Mouse (Mus musculus) heart, adult 2 months (tissue): ENCODE measurements at regions not wholly inside any gene's neighbourhood (a gene's known extent, or its start where the extent isn't known, plus 50 kb on each side); places are given as distances from the start of the nearest gene placed in this dataset.

Source experiments
- DNase-seq, 2 experiments: peaks; one replicate each; pipeline ENCODE4 v3.0.0; 2021
- H3K27ac ChIP-seq: fragments of 200-600 bp; 2 replicates; pipeline ENCODE4 v1.8.1; 2022
- H3K27me3 ChIP-seq: fragments of 200-500 bp; 2 replicates; pipeline ENCODE4 v1.6.1; 2012; ENCODE audit warnings: mild to moderate bottlenecking, low read length, inconsistent platforms, mixed read lengths; ENCODE audit not compliant: control insufficient read depth, insufficient read depth
- H3K36me3 ChIP-seq: fragments of 200-500 bp; 2 replicates; pipeline ENCODE4 v1.6.1; 2012; ENCODE audit warnings: low read length, inconsistent platforms; ENCODE audit not compliant: control insufficient read depth, insufficient read depth
- H3K4me1 ChIP-seq: fragments of 200-500 bp; 2 replicates; pipeline ENCODE4 v1.6.1; 2011; ENCODE audit warnings: low read length; ENCODE audit not compliant: control insufficient read depth, insufficient read depth
- H3K4me3 ChIP-seq: fragments of 200-600 bp; 2 replicates; pipeline ENCODE4 v1.8.1; 2022
- H3K79me2 ChIP-seq: fragments of 200-500 bp; replicated peaks from 2 replicates; pipeline ENCODE4 v1.6.1; 2012; ENCODE audit warnings: mild to moderate bottlenecking, inconsistent platforms, low read length, moderate library complexity, mixed read lengths; ENCODE audit not compliant: control insufficient read depth, insufficient read depth
- H3K9ac ChIP-seq: fragments of 200-500 bp; 2 replicates; pipeline ENCODE4 v1.6.1; 2012; ENCODE audit warnings: low read depth, mild to moderate bottlenecking, control low read depth, inconsistent platforms, low read length, mixed read lengths
- CTCF ChIP-seq: fragments of 200-600 bp; IDR thresholded peaks from 2 replicates; pipeline ENCODE4 v1.8.1; 2022; ENCODE audit warnings: antibody characterized with exemption, mild to moderate bottlenecking, moderate library complexity
- EP300 ChIP-seq: fragments of 200-500 bp; IDR thresholded peaks from 2 replicates; pipeline ENCODE4 v1.6.1; 2011; ENCODE audit warnings: low read depth, low read length, control low read depth; ENCODE audit not compliant: insufficient read depth
- POLR2A ChIP-seq: fragments of 200-500 bp; IDR thresholded peaks from 2 replicates; pipeline ENCODE4 v1.6.1; 2011; ENCODE audit warnings: mild to moderate bottlenecking, low read depth, low read length, control low read depth; ENCODE audit not compliant: insufficient read depth
- WGBS: fragments of 180-500 bp; shearing (Covaris S2); methylation state at CpG from one replicate; pipeline ENCODE4 v1.1.7; 2018; 5-methylcytosine and 5-hydroxymethylcytosine counted together
- intact Hi-C: fragments of 180-260 bp; cut with DNase I; formaldehyde crosslinking; loops from one replicate; pipeline ENCODE4 v1.15.1; 2025

DNA sequence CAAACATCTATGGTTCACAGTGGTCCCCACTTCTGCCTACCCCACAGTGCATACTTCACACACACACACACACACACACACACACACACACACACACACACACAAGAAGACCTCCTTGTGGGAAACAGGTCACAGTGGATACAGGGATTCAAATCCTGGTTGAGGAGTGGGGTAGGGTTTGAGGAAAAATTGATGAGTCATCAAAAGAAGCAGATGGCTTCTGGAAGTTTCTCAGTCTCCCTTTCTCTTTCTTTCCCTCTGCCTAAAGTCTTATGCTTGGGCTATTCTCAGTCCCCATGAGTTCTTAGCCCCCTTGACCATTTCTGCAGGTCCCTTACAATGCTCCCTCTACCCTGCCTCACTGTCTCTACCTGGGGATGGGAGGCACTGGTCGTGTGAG lies 56.4 kb downstream of the Rassf10 start:
- Histone ChIP-seq H3K4me1 (no peaks in the 10 kb centered on the region), H3K27ac (no peak overlapping the region), H3K4me3 (no peak overlapping the region), H3K9ac (no peak overlapping the region), H3K79me2 (no peaks in the 10 kb centered on the region), H3K36me3 (no peaks in the 10 kb centered on the region), H3K27me3 (no peaks in the 10 kb centered on the region)
- intact Hi-C loops = no loop called here
- TF ChIP-seq EP300 = no peak
- no peak for TF ChIP-seq CTCF
- no peak for TF ChIP-seq POLR2A
- WGBS = 95% methylated on average over 1 of the region's 1 CpGs
- DNase-seq = no peak

GRCm38 (mm10) chr7:113017092-113017755 lies 63.5 kb downstream of the Rassf10 start:
- no peaks in the 10 kb centered on the region for H3K27me3 ChIP-seq
- intact Hi-C loops = loop anchor here (5.0 kb wide), 1 partner anchor 40 kb away; no protein-coding TSS in a partner anchor
- no peak overlapping the region for H3K27ac ChIP-seq
- TF ChIP-seq EP300 (no peak), POLR2A (no peak), CTCF (no peak)
- no peak overlapping the region for H3K9ac ChIP-seq
- 32% methylated on average over 8 of the region's 8 CpGs for WGBS
- H3K4me1 ChIP-seq = peaks cover 5% of the 10 kb centered on the region
- peak in 1 of 2 experiments; percentile 6 for DNase-seq
- H3K36me3 ChIP-seq = no peaks in the 10 kb centered on the region
- no peaks in the 10 kb centered on the region for H3K79me2 ChIP-seq
- H3K4me3 ChIP-seq = no peak overlapping the region

DNA sequence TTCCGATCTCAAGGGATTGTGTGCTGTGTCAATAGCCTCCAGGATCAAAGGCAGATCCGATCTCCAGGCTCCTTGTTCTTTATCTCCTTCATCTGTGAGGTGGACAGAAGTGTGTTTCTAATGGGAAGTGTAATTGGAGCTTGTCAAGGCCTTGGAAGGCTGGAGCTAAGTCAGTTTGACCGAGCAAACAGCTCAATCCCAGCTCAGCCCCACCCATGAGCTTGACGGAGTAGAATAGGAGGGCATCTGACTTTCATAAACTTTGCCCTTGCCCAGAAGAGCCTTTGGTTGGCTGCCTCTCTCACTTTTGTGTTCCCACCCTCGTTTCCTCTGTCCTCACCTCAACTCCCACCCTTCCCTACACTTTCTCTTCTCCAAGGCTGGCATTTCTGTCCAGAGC lies 67.7 kb downstream of the Rassf10 start:
- Histone ChIP-seq H3K9ac (no peak overlapping the region), H3K27me3 (no peaks in the 10 kb centered on the region), H3K36me3 (no peaks in the 10 kb centered on the region), H3K27ac (no peak overlapping the region), H3K79me2 (no peaks in the 10 kb centered on the region), H3K4me1 (peaks cover 5% of the 10 kb centered on the region), H3K4me3 (no peak overlapping the region)
- TF ChIP-seq POLR2A (no peak), EP300 (no peak), CTCF (no peak)
- WGBS = 68% methylated on average over 5 of the region's 5 CpGs
- no peak for DNase-seq
- intact Hi-C loops = no loop called here

- intact Hi-C loops = no loop called here
- no peaks in the 10 kb centered on the region for H3K36me3 ChIP-seq
- no peaks in the 10 kb centered on the region for H3K27me3 ChIP-seq
- no peak for DNase-seq
- H3K27ac ChIP-seq = no peak overlapping the region
- H3K9ac ChIP-seq = no peak overlapping the region
- 21% methylated on average over 2 of the region's 2 CpGs for WGBS
- H3K4me3 ChIP-seq = no peak overlapping the region
- no peak for TF ChIP-seq CTCF
- TF ChIP-seq EP300 = no peak
- H3K4me1 ChIP-seq = peaks cover 4% of the 10 kb centered on the region; the same call in 1 of the 2 replicates
- no peaks in the 10 kb centered on the region for H3K79me2 ChIP-seq
These were observed 68.8 kb downstream of the Rassf10 start for GRCm38 (mm10) chr7:113022516-113022915.

GRCm38 (mm10) chr7:113025758-113026157 lies 72.0 kb downstream of the Rassf10 start:
- Histone ChIP-seq H3K4me3 (no peak overlapping the region), H3K36me3 (no peaks in the 10 kb centered on the region), H3K79me2 (no peaks in the 10 kb centered on the region), H3K27me3 (no peaks in the 10 kb centered on the region), H3K9ac (no peak overlapping the region), H3K27ac (no peak overlapping the region), H3K4me1 (no peaks in the 10 kb centered on the region)
- TF ChIP-seq POLR2A = no peak
- intact Hi-C loops = no loop called here
- DNase-seq = no peak
- 92% methylated on average over 1 of the region's 1 CpGs for WGBS

DNA sequence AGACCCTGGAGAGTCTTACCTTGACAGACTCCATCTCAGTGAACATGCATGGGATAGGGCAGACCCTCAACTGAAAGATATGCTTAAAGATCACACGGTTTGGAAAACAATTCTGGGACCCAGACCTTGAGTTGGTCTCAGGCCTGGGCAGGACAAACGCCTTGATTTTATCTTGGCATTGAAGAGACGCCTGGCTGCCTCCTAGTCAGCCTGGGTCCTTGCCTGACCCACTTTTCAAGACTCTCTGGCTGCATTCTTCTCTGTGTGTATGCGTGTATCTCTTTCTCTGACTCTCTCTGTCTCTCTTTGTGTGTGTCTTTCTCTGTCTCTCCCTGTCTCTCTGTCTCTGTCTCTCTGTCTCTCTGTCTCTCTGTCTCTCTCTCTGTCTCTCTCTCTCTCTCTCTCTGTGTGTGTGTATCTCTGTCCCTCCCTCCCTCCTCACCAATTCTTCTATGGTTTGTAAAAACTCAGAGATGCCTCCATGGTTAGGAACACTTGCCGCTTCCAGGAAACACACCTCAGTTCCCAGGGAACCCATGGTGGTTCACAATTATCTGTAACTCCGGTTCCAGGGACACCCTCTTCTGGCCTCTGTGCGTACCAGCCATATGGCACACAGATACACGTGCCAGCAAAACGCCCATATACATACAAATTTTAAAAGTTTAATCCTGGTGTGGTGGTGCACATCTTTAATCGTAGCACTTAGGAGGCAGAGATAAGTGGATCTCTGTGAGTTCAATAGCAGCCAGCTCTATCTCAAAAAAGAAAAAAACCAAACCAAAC lies 72.7 kb downstream of the Rassf10 start:
- Histone ChIP-seq H3K79me2 (no peaks in the 10 kb centered on the region), H3K36me3 (no peaks in the 10 kb centered on the region), H3K4me3 (no peak overlapping the region), H3K27me3 (no peaks in the 10 kb centered on the region), H3K9ac (no peak overlapping the region), H3K27ac (no peak overlapping the region), H3K4me1 (no peaks in the 10 kb centered on the region)
- intact Hi-C loops = no loop called here
- 76% methylated on average over 10 of the region's 10 CpGs for WGBS
- DNase-seq = no peak
- TF ChIP-seq CTCF (no peak), POLR2A (no peak), EP300 (no peak)
